Mouse (Mus musculus) small intestine, adult 2 months (tissue): Measurements from ENCODE around the gene Slc6a13. TPM values are rescaled to one million over a fixed set of nuclear protein-coding genes. Genes with fewer than 3 reads are reported as not detected.
"Not testable (repeated sequence)": the region's sequence is repeated elsewhere in the genome, so short reads cannot be mapped to it uniquely, and the experiment has no call there.

ENCODE experiments used
- H3K27ac ChIP-seq: fragments of 200-500 bp; 2 replicates; pipeline ENCODE4 v1.5.1; 2012; ENCODE audit warnings: low read depth, low read length, control low read depth, inconsistent platforms; ENCODE audit not compliant: insufficient read depth
- H3K27me3 ChIP-seq: fragments of 200-500 bp; 2 replicates; pipeline ENCODE4 v1.6.1; 2012; ENCODE audit warnings: mild to moderate bottlenecking, moderate library complexity, low read length, inconsistent platforms; ENCODE audit not compliant: control insufficient read depth, insufficient read depth
- H3K36me3 ChIP-seq: fragments of 200-500 bp; 2 replicates; pipeline ENCODE4 v1.6.1; 2012; ENCODE audit warnings: mild to moderate bottlenecking, low read length, control low read depth, inconsistent platforms; ENCODE audit not compliant: control insufficient read depth, insufficient read depth
- H3K4me1 ChIP-seq: fragments of 200-500 bp; 2 replicates; pipeline ENCODE4 v1.6.1; 2012; ENCODE audit warnings: low read length, inconsistent platforms, mixed read lengths; ENCODE audit not compliant: control insufficient read depth, insufficient read depth, insufficient read length
- H3K4me3 ChIP-seq: fragments of 200-500 bp; 2 replicates; pipeline ENCODE4 v1.5.1; 2012; ENCODE audit warnings: low read depth, mild to moderate bottlenecking, control low read depth, inconsistent platforms, low read length, moderate library complexity
- CTCF ChIP-seq: fragments of 200-500 bp; IDR thresholded peaks from 2 replicates; pipeline ENCODE4 v1.5.1; 2012; ENCODE audit warnings: low read depth, mild to moderate bottlenecking, control low read depth, inconsistent platforms, low read length, moderate library complexity, mixed read lengths; ENCODE audit not compliant: insufficient replicate concordance, insufficient read length; ENCODE audit errors: extremely low read depth
- POLR2A ChIP-seq: fragments of 200-500 bp; IDR thresholded peaks from 2 replicates; pipeline ENCODE4 v1.6.1; 2012; ENCODE audit warnings: low read depth, mild to moderate bottlenecking, control low read depth, inconsistent platforms, low read length, moderate library complexity
- WGBS: fragments of 180-500 bp; shearing (Covaris S2); methylation state at CpG from one replicate; pipeline ENCODE4 v1.1.7; 2018; 5-methylcytosine and 5-hydroxymethylcytosine counted together
- polyA plus RNA-seq: library from polyadenylated mRNA; depleted of rRNA; stranded (reverse); fragments of >200 nt; gene quantifications from 2 replicates; pipeline ENCODE4 v1.2.3, GENCODE M21; 2012

Gene Slc6a13
- polyA plus RNA-seq, 1 experiment: 0.20 TPM

DNA sequence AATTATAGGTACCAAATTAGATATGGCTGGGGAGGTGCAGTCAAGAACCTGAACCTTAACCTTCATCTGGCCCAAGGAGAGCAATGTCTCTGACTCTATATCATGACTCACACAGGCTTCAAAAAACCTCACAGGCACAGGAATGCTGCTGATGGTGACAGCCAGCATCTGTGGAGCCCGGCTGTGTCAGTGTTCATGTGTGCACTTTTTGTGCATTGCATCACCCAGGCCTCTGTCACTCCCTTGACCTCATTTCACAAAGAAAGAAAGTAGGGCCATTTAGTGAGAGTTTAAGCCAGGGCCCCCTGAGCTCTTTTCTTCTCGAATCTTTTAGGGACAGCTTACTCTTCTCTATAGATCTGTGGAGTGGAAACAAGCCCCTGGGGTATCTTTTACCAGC lies 52.2 kb downstream of the Slc6a13 start:
- Histone ChIP-seq H3K4me1 (no peaks in the 10 kb centered on the region), H3K4me3 (no peak overlapping the region), H3K27me3 (no peaks in the 10 kb centered on the region; the same call in 1 of the 2 replicates), H3K27ac (no peak overlapping the region), H3K36me3 (no peaks in the 10 kb centered on the region)
- 51% methylated on average over 2 of the region's 2 CpGs for WGBS
- TF ChIP-seq CTCF (no peak), POLR2A (no peak)

GRCm38 (mm10) chr6:121356041-121356440 lies 56.0 kb downstream of the Slc6a13 start:
- Histone ChIP-seq H3K4me1 (no peaks in the 10 kb centered on the region), H3K27ac (no peak overlapping the region), H3K27me3 (no peaks in the 10 kb centered on the region; the same call in 1 of the 2 replicates), H3K4me3 (no peak overlapping the region), H3K36me3 (no peaks in the 10 kb centered on the region)
- 73% methylated on average over 1 of the region's 1 CpGs for WGBS
- TF ChIP-seq CTCF (no peak), POLR2A (no peak)

GRCm38 (mm10) chr6:121357232-121357631 lies 57.2 kb downstream of the Slc6a13 start:
- H3K27ac ChIP-seq: no peak overlapping the region
- H3K36me3 ChIP-seq: no peaks in the 10 kb centered on the region
- TF ChIP-seq CTCF (no peak), POLR2A (no peak)
- H3K4me1 ChIP-seq: no peaks in the 10 kb centered on the region
- 79% methylated on average over 6 of the region's 6 CpGs for WGBS
- H3K27me3 ChIP-seq: no peaks in the 10 kb centered on the region; the same call in 1 of the 2 replicates
- no peak overlapping the region for H3K4me3 ChIP-seq

DNA sequence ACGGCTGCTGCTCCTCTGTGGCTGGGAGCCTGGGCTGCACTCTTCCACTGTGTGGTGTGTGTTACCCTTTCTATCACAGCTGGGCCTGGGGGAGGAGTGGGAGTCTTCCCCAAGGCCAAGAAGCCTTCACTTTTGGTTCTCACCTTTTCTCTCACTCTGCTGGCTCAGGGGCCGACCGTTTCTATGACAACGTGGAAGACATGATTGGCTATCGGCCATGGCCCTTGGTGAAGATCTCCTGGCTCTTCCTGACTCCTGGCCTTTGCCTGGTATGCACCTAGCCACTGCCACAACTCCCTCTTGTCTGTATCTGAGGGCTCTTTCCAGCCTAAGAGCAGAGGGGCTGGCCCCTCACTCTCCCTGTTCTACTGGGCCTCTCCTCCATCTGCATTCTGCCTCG lies 63.0 kb downstream of the Slc6a13 start:
- 73% methylated on average over 6 of the region's 6 CpGs for WGBS
- Histone ChIP-seq H3K27me3 (no peaks in the 10 kb centered on the region), H3K4me1 (no peaks in the 10 kb centered on the region), H3K36me3 (no peaks in the 10 kb centered on the region), H3K27ac (no peak overlapping the region), H3K4me3 (no peak overlapping the region)
- TF ChIP-seq CTCF (no peak), POLR2A (no peak)

DNA sequence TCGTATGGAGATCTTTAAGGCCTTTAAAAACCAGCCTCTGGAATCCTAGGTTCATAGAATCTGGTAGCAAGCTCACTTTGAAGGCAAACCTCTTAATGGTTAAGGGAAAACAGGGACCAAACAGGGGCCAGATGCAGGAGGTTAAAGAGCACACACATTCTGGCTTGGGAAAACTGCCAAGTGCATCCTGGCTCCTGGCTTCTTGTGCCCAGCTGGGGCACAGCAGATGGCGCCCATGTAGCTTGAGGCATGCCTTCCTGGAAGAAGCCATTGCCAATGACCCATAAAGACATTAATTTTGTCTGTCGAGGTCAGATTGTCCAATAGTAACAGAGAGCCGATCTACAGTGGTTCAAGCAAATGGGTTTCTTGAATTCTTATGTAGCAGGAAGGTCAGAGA lies 63.9 kb downstream of the Slc6a13 start:
- no peak for TF ChIP-seq CTCF
- no peak for TF ChIP-seq POLR2A

DNA sequence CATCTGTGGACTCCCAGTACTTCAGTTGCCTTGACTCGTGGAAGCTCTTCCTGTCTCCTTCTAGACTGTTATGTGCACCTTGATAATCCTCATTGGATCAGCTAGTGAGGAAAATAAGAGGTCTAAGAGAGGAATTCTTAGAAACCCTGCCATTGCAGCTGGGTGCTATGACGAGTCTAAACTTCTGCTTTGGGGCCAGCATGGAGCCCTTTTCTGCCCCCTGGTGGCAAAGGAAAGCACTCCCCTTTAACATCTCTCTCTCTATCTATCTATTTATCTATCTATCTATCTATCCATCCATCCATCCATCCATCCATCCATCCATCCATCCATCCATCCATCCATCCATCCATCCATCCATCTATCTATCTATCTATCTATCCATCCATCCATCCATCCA lies 66.5 kb downstream of the Slc6a13 start:
- WGBS: 12% methylated on average over 2 of the region's 2 CpGs
- H3K27me3 ChIP-seq, H3K36me3 ChIP-seq, H3K4me1 ChIP-seq, H3K27ac ChIP-seq, H3K4me3 ChIP-seq: not testable (repeated sequence)
- TF ChIP-seq CTCF: peak; percentile 55; the same call in 1 of the 2 replicates

More for the DNA sequence above, 63.9 kb downstream of the Slc6a13 start:
- 65% methylated on average over 4 of the region's 4 CpGs for WGBS
- Histone ChIP-seq H3K4me3 (no peak overlapping the region), H3K27me3 (no peaks in the 10 kb centered on the region), H3K4me1 (no peaks in the 10 kb centered on the region), H3K27ac (no peak overlapping the region), H3K36me3 (no peaks in the 10 kb centered on the region)

GRCm38 (mm10) chr6:121367099-121367498 lies 67.1 kb downstream of the Slc6a13 start:
- Histone ChIP-seq H3K4me1 (no peaks in the 10 kb centered on the region), H3K27me3 (no peaks in the 10 kb centered on the region), H3K36me3 (no peaks in the 10 kb centered on the region), H3K27ac (no peak overlapping the region), H3K4me3 (no peak overlapping the region)
- 46% methylated on average over 3 of the region's 3 CpGs for WGBS
- TF ChIP-seq CTCF: no peak
- no peak for TF ChIP-seq POLR2A
